Mouse (Mus musculus): ENCODE data around the gene Mpdu1. TPM values are rescaled to one million over a fixed set of nuclear protein-coding genes. Genes with fewer than 3 reads are reported as not detected.

Gene Mpdu1
- total and polyA plus RNA-seq, 3 experiments: 110 to 210 (median 210) TPM

GRCm38 (mm10) chr11:69707873-69708381 is 45.5 kb upstream of the Mpdu1 start:
- Histone ChIP-seq H3K9me3 (replicated peaks; ENCODE audit: low read length) (no peaks in the 10 kb centered on the region), H3K79me2 (replicated peaks; ENCODE audit: control insufficient read depth, extremely low read depth, insufficient read depth, poor library complexity, severe bottlenecking) (no peaks in the 10 kb centered on the region), H3K4me2 (ENCODE audit: insufficient read depth, low read depth, poor library complexity, severe bottlenecking) (no peak overlapping the region), H3K36me3 (replicated peaks in 1 of 2; ENCODE audit: control insufficient read depth in 1 of 2, insufficient read depth in 1 of 2, low read length in 1 of 2) (no peaks in the 10 kb centered on the region), H3K27me3 (replicated peaks) (peaks cover 1% of the 10 kb centered on the region), H3K27ac (ENCODE audit: insufficient read depth, low read depth) (no peak overlapping the region), H3K4me1 (ENCODE audit: control insufficient read depth in 1 of 2, insufficient read depth in 2 of 2) (peaks cover 0 to 12% of the 10 kb centered on the region in 2 experiments; a peak in 1 of 4 replicates), H3K9ac (ENCODE audit: insufficient read depth, low read depth) (no peak overlapping the region), H3K4me3 (replicated peaks in 1 of 3; ENCODE audit: low read depth in 2 of 3, low read length in 2 of 3, poor library complexity in 1 of 3) (no peak overlapping the region)
- TF ChIP-seq E2F4 (IDR thresholded peaks at IDR 0.05; ENCODE audit: insufficient replicate concordance, low read depth, low read length) (no peak), HCFC1 (IDR thresholded peaks at IDR 0.05; ENCODE audit: low read depth, low read length) (no peak), TCF12 (IDR thresholded peaks at IDR 0.05; ENCODE audit: low read depth, low read length) (no peak), IRF4 (IDR thresholded peaks at IDR 0.05; ENCODE audit: low read depth, low read length) (no peak), ZMIZ1 (IDR thresholded peaks at IDR 0.05; ENCODE audit: low read depth, low read length) (no peak), ETS1 (conservative IDR thresholded peaks at IDR 0.05; ENCODE audit: low read depth, low read length) (no peak), JUN (IDR thresholded peaks at IDR 0.05; ENCODE audit: insufficient read depth, low read depth, low read length) (no peak), GABPA (IDR thresholded peaks at IDR 0.05; ENCODE audit: insufficient replicate concordance, low read depth, low read length) (no peak), RAD21 (IDR thresholded peaks at IDR 0.05; ENCODE audit: low read depth, low read length) (no peak), SMC3 (IDR thresholded peaks at IDR 0.05; ENCODE audit: low read depth, low read length) (no peak), EP300 (IDR thresholded peaks at IDR 0.05; ENCODE audit: low read length) (no peak), TBP (conservative IDR thresholded peaks at IDR 0.05; ENCODE audit: low read depth, low read length) (no peak), MEF2A (IDR thresholded peaks at IDR 0.05; ENCODE audit: borderline replicate concordance, low read depth, low read length) (no peak), ELF1 (IDR thresholded peaks at IDR 0.05; ENCODE audit: low read depth, low read length) (no peak), MAFK (IDR thresholded peaks at IDR 0.05; ENCODE audit: insufficient replicate concordance, low read length) (no peak), JUND (conservative IDR thresholded peaks at IDR 0.05; ENCODE audit: low read depth, low read length) (no peak)
- dilution Hi-C loops (cut with MboI; ENCODE audit: extremely low pct_ligation_motif_present, extremely low pct_unique_long_range_greater_than_20kb, low sequenced_read_pairs): no loop called here
- in situ Hi-C loops (cut with MboI; ENCODE audit: low pct_ligation_motif_present, low pct_unique_long_range_greater_than_20kb, low sequenced_read_pairs): no loop called here
- DNase-seq (ENCODE audit: extremely low read depth): no peak

GRCm38 (mm10) chr11:69707480-69707847 is 45.0 kb upstream of the Mpdu1 start:
- Histone ChIP-seq H3K9ac (ENCODE audit: insufficient read depth, low read depth) (no peak overlapping the region), H3K9me3 (replicated peaks; ENCODE audit: low read length) (no peaks in the 10 kb centered on the region), H3K4me1 (ENCODE audit: control insufficient read depth in 1 of 2, insufficient read depth in 2 of 2) (peaks cover 0 to 12% of the 10 kb centered on the region in 2 experiments; a peak in 1 of 4 replicates), H3K4me2 (ENCODE audit: insufficient read depth, low read depth, poor library complexity, severe bottlenecking) (no peak overlapping the region), H3K4me3 (replicated peaks in 1 of 3; ENCODE audit: low read depth in 2 of 3, low read length in 2 of 3, poor library complexity in 1 of 3) (no peak overlapping the region), H3K79me2 (replicated peaks; ENCODE audit: control insufficient read depth, extremely low read depth, insufficient read depth, poor library complexity, severe bottlenecking) (no peaks in the 10 kb centered on the region), H3K36me3 (replicated peaks in 1 of 2; ENCODE audit: control insufficient read depth in 1 of 2, insufficient read depth in 1 of 2, low read length in 1 of 2) (no peaks in the 10 kb centered on the region), H3K27ac (ENCODE audit: insufficient read depth, low read depth) (no peak overlapping the region), H3K27me3 (replicated peaks) (peaks cover 1% of the 10 kb centered on the region)
- DNase-seq (ENCODE audit: extremely low read depth): no peak
- dilution Hi-C loops (cut with MboI; ENCODE audit: extremely low pct_ligation_motif_present, extremely low pct_unique_long_range_greater_than_20kb, low sequenced_read_pairs) (no loop called here), in situ Hi-C loops (cut with MboI; ENCODE audit: low pct_ligation_motif_present, low pct_unique_long_range_greater_than_20kb, low sequenced_read_pairs) (no loop called here)
- TF ChIP-seq USF2 (conservative IDR thresholded peaks at IDR 0.05; ENCODE audit: low read depth, low read length) (no peak), TCF12 (IDR thresholded peaks at IDR 0.05; ENCODE audit: low read depth, low read length) (no peak), ZNF384 (IDR thresholded peaks at IDR 0.05; ENCODE audit: low read depth, low read length) (no peak), JUN (IDR thresholded peaks at IDR 0.05; ENCODE audit: insufficient read depth, low read depth, low read length) (no peak)

Measured in CH12.LX (cell line).